Mouse (Mus musculus) Patski (cell line): ENCODE data around the gene Cd37. TPM values are rescaled to one million over a fixed set of nuclear protein-coding genes. Genes with fewer than 3 reads are reported as not detected.

Experiments used
- ATAC-seq: fragments of 100-300 bp; one replicate; pipeline ENCODE4 v1.8.0; 2021
- CTCF ChIA-PET: fragments of 350-600 bp; sonication (Branson Sonifier 250); formaldehyde crosslinking; loops from one replicate; lab custom pipeline; 2022; ENCODE audit warnings: inconsistent platforms; lab: Charles Lee
- POLR2A ChIA-PET: fragments of 350-600 bp; sonication (Branson Sonifier 250); formaldehyde crosslinking; loops from one replicate; lab custom pipeline; 2022; ENCODE audit warnings: antibody characterized with exemption, inconsistent platforms; lab: Charles Lee
- DNase-seq: peaks from one replicate; pipeline ENCODE4 v3.0.0-alpha.2; 2011; ENCODE audit warnings: low read depth, low spot score
- H3K27me3 ChIP-seq: fragments of 371-371 bp; one replicate; pipeline ENCODE4 v1.5.1; 2021
- CTCF ChIP-seq: fragments of 100-300 bp; IDR thresholded peaks from one replicate; pipeline ENCODE4 v1.5.1; 2021
- in situ Hi-C: fragments of 300-500 bp; cut with MboI; formaldehyde crosslinking; loops from 3 replicates; pipeline ENCODE4 v1.11.1; 2018; ENCODE audit warnings: low pct_unique_long_range_greater_than_20kb, mixed read lengths
- polyA plus RNA-seq: library from polyadenylated mRNA; unstranded; gene quantifications from one replicate; pipeline ENCODE4 v1.2.3, GENCODE M21; 2021

Cd37 gene
- polyA plus RNA-seq, 1 experiment from 2014 or later, result 0.81 TPM

- ATAC-seq (no peak), DNase-seq (no peak)
- no peaks in the 10 kb centered on the region for H3K27me3 ChIP-seq
- in situ Hi-C loops, result no loop called here
- no peak for TF ChIP-seq CTCF
- ChIA-PET POLR2A (no interaction called here), CTCF (interaction anchor here (1.2 kb wide), 1 partner anchor 9 kb away, joined by 3 read pairs; no protein-coding TSS in a partner anchor)
Measured at GRCm38 (mm10) chr7:45234333-45234841, 4.5 kb downstream of the Cd37 start.

GRCm38 (mm10) chr7:45233580-45234332 is 5.2 kb downstream of the Cd37 start:
- ATAC-seq (no peak), DNase-seq (no peak)
- in situ Hi-C loops, result no loop called here
- no peak for TF ChIP-seq CTCF
- H3K27me3 ChIP-seq, result no peaks in the 10 kb centered on the region
- CTCF ChIA-PET, result interaction anchor here (1.1 to 1.2 kb wide), 2 partner anchors 8 to 76 kb away, joined by 3 read pairs; no protein-coding TSS in a partner anchor
- POLR2A ChIA-PET, result interaction anchor here (0.5 kb wide), 1 partner anchor 10 kb away, joined by 3 read pairs; no protein-coding TSS in a partner anchor

GRCm38 (mm10) chr7:45232716-45233465 is 6.0 kb downstream of the Cd37 start:
- TF ChIP-seq CTCF, result no peak
- ChIA-PET CTCF (interaction anchor here (1.1 kb wide), 1 partner anchor 77 kb away, joined by 3 read pairs; no protein-coding TSS in a partner anchor), POLR2A (no interaction called here)
- H3K27me3 ChIP-seq, result no peaks in the 10 kb centered on the region
- no peak for ATAC-seq
- no peak for DNase-seq
- in situ Hi-C loops, result no loop called here

- in situ Hi-C loops, result no loop called here
- ATAC-seq (no peak), DNase-seq (no peak)
- TF ChIP-seq CTCF, result no peak
- no peaks in the 10 kb centered on the region for H3K27me3 ChIP-seq
- CTCF ChIA-PET, result no interaction called here
- POLR2A ChIA-PET, result no interaction called here
Measured at GRCm38 (mm10) chr7:45231941-45232340, 7.0 kb downstream of the Cd37 start.

GRCm38 (mm10) chr7:45231192-45231591 is 7.7 kb downstream of the Cd37 start:
- H3K27me3 ChIP-seq, result no peaks in the 10 kb centered on the region
- DNase-seq (no peak), ATAC-seq (no peak)
- ChIA-PET POLR2A (no interaction called here), CTCF (no interaction called here)
- TF ChIP-seq CTCF, result no peak
- in situ Hi-C loops, result no loop called here

GRCm38 (mm10) chr7:45229459-45230203 is 9.3 kb downstream of the Cd37 start:
- POLR2A ChIA-PET, result no interaction called here
- no peaks in the 10 kb centered on the region for H3K27me3 ChIP-seq
- TF ChIP-seq CTCF, result no peak
- ATAC-seq (no peak), DNase-seq (no peak)
- CTCF ChIA-PET, result interaction anchor here (1.5 to 1.8 kb wide), 2 partner anchors 48 to 71 kb away, joined by 3 to 6 read pairs; partner anchors contain the start of gene Slc6a21
- in situ Hi-C loops, result no loop called here

GRCm38 (mm10) chr7:45229046-45229445 is 9.9 kb downstream of the Cd37 start:
- ChIA-PET CTCF (interaction anchor here (1.5 to 1.8 kb wide), 2 partner anchors 48 to 71 kb away, joined by 3 to 6 read pairs; partner anchors contain the start of gene Slc6a21), POLR2A (no interaction called here)
- in situ Hi-C loops, result no loop called here
- no peak for TF ChIP-seq CTCF
- no peak for DNase-seq
- ATAC-seq, result no peak
- no peaks in the 10 kb centered on the region for H3K27me3 ChIP-seq

- in situ Hi-C loops, result no loop called here
- DNase-seq, result no peak
- no peak for ATAC-seq
- ChIA-PET CTCF (interaction anchor here (1.5 to 1.8 kb wide), 2 partner anchors 49 to 72 kb away, joined by 3 to 6 read pairs; partner anchors contain the start of gene Slc6a21), POLR2A (no interaction called here)
- TF ChIP-seq CTCF, result no peak
- no peaks in the 10 kb centered on the region for H3K27me3 ChIP-seq
Measured at GRCm38 (mm10) chr7:45228548-45228947, 10.4 kb downstream of the Cd37 start.

- no peaks in the 10 kb centered on the region for H3K27me3 ChIP-seq
- in situ Hi-C loops, result no loop called here
- ChIA-PET CTCF (interaction anchor here (1.1 kb wide), 1 partner anchor 8 kb away, joined by 3 read pairs; no protein-coding TSS in a partner anchor), POLR2A (no interaction called here)
- DNase-seq, result no peak
- no peak for ATAC-seq
- no peak for TF ChIP-seq CTCF
Measured at GRCm38 (mm10) chr7:45226421-45226820, 12.5 kb downstream of the Cd37 start.

- no peak for DNase-seq
Measured at GRCm38 (mm10) chr7:45224826-45225225, 14.1 kb downstream of the Cd37 start.

More at GRCm38 (mm10) chr7:45224826-45225225, 14.1 kb downstream of the Cd37 start:
- POLR2A ChIA-PET, result interaction anchor here (0.5 kb wide), 1 partner anchor 49 kb away, joined by 3 read pairs; no protein-coding TSS in a partner anchor
- CTCF ChIA-PET, result no interaction called here
- in situ Hi-C loops, result no loop called here
- no peak for TF ChIP-seq CTCF
- no peaks in the 10 kb centered on the region for H3K27me3 ChIP-seq
- no peak for ATAC-seq
